Mouse (Mus musculus) cerebellum, postnatal 4 days (tissue): Measurements from ENCODE around the gene Cadm1.

ENCODE experiments used
- DNase-seq, 2 experiments: peaks; one replicate each; pipeline ENCODE4 v3.0.0; 2022; ENCODE audit warnings: low spot score in 2 of 2, mixed read lengths in 1 of 2

The Cadm1 gene

DNA sequence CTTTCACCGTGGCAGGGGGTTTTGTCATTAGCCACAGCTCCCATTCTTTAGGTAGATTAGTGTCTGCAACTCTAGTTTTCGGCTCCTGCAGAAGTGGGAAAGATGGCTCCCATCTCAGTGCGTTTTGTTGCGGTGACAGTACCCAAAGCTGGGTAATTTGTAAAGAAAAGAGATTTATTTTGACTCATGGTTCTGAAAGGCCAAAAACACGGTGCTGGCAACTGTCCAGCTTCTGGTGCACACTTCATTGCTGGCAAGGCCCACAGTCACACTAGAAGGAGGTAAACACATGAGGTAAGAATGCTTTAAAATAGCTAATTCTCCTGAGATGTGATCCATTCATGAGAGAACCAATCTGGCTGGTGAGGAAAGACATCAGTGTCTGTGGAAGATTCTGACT, 18.9 kb downstream of the Cadm1 start:
- DNase-seq: no peak

DNA sequence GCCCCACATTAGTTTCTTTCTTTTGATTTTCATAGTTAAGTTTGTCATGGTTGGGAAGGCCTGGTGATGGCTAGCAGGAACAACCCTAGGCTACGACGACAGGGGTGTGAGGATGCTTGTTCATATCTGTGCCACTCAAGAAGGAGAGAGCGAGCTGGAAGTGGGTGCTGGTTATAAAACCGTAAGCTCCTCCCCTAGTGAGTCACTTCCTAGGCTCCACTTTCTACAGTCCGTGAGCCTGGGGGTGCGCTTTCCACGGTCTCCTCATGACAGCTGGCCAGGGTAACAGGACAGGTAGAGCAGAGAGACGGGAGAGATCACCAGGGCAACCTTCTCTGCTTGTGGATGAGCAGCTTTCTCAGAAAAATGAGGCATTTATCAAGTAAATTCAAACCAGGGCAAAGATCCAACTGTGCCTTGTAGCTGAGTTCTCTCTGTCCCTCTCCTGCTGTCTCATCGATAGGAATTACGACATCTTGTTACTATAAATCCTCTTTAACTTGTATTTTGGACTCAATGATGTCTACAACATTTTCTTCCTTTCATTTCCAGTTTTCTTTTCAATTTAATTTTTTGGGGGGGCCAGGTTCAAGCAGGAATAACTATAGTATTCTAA, 23.1 kb downstream of the Cadm1 start:
- DNase-seq: no peak

DNA sequence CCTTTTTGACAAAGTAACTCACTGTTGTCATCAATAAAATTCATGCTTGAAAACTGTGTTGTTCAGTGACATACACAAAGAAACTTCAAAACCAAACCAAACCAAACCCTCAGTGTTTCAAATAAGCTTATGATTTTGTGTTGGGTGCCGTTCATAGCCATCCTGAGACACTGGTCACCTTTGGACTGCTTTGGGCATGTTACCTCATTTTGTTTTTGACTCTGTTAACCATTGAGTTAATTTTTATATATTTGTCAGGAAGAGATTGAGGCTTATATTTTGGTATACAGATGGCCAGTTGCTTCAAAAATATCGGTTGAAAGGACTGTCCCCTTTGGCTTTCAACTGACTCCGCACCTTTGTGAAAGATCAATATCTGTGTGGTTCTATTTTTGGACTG, 30.8 kb downstream of the Cadm1 start:
- DNase-seq: no peak

DNA sequence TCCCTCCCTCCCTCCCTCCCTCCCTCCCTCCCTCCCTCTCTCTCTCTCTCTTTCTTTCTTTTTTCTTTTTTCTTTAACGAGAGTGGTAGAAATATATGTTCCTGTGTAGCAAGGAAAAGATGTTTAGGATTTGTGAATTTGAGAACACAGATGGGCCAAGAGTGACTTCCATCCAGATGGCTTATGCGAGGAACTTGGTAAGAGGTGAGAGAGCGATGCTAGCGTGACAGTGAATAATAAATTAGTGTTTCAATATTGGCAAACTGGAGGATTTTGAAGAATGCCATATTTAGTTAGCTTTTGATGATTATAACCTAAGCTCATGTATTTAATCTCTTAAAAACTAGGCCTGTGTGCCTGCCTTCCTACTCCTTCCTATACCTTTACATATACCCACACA, 31.6 kb downstream of the Cadm1 start:
- no peak for DNase-seq

DNA sequence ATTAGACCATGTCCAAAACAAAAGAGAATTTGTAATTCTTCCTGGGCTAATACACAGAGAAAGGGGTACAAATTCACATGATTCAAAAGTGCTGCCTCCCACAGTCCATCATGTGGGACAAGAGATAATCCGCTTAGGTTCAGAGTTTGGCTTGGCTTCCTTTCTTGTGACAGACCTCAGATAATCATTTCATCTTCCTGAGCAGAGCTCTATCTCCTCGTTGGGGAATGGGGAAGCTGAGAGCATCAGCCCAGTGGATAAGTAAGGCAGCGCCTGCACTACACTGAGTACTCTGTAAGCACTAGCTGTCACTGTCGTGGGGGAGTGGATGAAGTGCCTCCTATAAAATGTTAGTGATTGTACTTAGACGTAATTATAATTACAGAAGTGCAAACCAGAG, 35.1 kb downstream of the Cadm1 start:
- DNase-seq: no peak

DNA sequence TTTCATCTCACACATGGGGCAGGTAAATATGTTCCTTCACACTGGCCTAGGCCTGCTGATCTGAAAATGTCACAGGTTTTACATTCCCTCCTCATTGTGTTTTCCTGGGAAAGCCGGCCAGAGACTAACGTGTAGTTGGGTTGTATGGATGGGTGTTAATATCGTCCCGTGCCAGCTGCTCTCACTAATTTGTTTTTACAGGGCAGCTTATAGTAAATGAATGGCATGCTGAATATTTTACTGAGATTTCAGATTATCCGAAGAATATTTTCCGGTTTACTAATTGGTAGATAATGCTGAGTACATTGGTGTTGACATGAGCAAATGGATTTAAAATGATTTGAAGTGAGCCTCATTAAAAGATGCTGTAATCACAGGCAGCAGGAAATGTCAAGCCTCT, 37.9 kb downstream of the Cadm1 start:
- DNase-seq: no peak

DNA sequence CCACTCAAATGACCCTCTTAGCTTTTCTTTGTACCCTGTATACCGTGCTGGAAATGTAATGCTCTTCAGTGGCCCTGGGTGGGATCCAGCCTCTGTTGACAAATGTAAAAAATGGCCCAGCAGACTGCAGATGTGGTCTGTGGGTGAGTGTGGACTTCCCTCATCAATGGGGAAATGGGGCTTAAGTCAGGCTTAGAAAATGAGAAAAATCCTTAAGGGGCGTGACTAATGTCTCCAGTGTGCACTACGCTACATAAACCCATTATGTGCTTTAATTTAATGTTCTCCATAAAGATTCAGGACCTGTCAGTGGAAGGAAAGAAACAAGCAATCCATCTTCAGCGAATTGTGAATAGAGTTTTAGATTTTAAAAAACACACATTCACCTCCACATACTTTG, 40.2 kb downstream of the Cadm1 start:
- DNase-seq: no peak

DNA sequence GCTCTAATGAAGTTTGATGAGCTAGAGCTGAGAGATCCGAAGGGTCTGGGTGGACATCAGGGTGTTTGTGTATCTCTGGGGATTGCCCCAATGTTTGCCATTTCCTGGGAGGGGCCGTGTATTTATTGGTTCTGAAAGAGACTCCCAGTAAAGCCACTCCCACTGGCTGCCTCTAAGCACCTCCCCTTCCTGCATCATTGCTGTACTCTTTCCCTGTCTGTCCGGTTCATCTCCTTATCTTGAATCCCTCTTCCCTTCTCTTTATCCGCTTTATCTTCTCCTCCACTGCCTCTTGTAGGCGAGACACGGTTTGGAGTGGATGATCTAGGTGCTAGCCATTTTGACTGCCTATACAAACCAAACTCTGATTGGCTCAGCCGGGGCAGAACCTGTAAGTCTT, 41.5 kb downstream of the Cadm1 start:
- DNase-seq: no peak

DNA sequence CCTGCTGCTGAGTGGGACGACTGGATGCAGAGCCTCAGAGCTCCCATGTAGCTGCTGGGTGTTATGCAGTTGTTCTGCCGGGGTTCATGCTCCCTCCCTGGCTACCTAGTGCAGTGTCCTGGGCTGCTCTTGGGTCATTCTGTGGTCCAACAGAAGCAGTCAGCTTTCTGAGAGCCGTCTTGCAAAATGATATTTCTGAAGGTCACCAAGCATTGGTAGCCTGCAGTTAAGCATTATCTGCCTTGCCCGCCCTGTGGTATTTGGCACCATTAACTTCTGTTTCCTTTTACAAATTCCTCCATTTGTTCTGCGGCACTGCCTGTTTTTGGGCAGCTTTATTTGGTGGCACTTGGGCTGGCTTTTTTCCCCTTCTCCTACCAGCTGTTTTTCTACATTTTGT, 42.2 kb downstream of the Cadm1 start:
- no peak for DNase-seq

DNA sequence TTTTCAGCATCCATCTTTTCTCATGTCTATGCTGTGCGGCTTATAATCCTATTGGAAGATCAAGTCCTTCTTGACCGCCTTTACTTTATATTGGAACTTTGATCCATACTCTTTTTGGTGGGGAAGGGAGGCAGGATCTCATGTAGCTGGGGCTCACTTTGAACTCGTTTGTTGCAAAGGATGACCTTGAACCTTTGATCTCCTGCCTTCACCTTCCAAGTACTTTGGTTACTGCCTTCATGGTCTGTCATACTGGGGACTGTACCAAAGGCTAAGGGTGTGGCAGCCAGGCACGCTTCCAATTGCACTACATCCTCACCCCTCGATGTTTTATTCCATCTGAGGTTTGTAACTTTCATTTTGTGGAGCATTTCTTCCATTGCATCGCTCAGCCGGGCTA, 43.5 kb downstream of the Cadm1 start:
- DNase-seq: no peak

DNA sequence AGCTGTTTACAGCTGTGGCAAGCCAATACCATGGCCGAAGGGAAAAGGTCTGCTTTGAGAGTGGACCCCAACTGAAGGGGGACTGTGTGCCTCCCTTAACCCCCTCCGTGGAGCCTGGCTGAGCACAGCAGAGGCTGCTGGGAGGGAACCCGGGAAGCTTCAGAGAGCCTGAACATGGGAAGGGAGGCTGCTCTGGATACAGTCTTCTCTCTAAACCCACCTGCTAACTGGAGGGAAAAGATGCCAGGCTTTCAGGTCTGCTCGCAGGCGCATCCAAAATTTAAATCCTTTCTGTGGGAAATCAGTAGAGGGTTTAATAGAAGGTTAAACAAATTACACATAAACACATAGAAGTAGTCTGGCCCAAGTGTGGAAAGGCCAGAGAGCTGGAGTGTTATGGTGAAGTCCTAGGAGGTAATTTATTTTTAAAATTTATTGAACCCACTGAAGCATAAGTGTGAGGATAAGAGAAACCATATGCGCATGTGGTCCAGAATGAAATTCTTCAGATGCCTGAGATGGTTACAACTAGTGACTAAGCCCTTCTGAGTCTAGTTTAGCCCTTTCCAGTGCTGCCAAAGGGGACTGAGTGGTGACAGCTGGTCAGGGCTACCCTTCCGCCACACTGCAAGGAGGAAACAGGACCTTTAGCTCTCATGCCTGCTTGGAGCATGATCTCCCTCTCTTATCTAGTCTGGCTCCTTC, 44.9 kb downstream of the Cadm1 start:
- no peak for DNase-seq

DNA sequence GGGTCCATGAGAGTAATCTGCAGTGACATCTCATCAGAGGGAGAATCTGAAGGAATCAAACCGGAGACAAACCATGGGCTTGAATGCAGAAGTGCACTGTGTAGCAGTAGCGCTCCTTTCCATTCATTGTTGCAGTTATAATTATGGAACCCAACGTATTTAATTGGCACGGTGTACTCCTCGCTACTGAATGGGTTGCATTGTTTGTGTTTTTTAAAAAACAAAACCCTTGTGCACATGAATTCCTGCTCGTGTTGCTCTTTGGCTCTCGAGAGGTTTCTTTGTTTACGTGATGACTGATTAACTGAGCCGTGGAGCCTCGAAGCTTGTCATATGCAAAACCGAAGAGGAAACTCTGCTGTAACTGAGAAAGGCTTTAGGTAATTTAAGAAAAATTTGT, 45.8 kb downstream of the Cadm1 start:
- DNase-seq: no peak

DNA sequence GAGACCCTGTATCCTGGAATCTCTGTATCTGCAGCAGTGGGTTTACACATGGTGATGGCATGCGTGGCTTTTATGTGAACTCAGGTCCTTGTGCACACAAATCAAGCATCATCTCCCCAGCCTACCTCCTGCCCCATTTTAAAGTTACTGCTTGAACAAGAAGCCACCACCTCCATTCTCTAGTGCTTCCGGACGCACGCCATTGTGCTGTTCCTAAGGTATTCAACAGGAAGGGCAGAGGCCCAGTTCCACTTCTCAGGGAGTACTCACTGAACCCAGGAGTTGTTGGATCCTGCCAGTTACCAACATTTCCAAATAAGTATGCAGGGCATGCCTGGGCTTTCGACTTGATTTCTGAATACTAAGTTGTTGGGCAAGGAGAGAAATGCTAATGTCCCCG, 49.5 kb downstream of the Cadm1 start:
- DNase-seq: no peak

DNA sequence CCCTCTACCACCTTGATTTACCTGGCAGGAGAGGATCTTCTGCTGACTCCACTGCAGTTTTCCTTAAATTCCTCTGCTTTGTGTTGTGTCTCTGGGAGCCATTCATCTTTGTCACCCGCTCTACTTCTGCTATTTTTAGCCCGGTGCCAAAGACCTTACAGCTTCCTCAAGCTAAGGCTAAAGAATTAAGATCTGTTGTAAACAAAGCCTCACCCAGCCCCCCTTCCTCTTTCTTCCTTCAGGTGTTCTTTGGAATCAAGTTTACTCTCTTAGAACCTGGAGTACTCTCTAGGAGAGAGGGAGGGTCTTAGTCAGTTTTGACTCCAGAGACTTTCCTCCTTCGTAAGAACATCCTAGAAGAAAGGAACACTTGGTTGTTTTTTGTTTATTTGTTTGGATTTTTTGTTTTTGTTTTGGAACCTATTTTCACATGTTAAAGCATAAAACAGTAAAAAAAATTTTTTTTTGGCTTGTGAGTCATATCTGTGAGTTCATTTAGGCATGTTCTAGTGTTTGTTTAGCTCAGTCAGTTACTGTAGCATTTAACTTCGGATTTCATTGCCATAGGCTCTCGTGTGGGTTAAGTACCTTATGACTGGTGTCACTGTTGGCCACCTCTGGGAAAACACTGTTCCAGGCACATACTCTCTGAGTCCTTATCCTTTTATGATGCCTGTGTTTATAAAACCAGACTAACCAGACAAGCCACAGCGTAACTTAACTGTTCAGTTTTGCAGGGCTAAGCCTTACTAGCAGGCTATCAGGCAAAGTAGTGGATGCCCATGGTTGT, 51.8 kb downstream of the Cadm1 start:
- no peak for DNase-seq

DNA sequence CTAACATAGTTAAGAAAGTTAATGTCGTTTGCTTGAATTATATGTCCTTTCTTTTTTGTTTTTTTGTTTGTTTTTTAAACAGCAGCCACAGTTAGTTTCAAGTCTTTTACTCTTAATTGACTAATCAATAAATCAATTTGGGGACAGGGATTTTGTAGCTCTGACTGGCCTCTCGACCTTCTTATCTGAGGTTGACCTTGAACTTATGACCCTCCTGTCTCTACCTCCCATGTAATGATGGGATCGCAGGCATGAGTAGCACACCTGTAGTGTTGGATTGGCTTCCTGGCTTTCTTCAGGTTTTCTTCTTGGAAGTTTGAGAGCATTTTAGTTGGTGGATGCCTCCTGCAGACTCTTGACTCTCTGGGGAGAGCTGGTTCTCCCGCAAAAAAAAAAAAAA, 53.3 kb downstream of the Cadm1 start:
- no peak for DNase-seq

DNA sequence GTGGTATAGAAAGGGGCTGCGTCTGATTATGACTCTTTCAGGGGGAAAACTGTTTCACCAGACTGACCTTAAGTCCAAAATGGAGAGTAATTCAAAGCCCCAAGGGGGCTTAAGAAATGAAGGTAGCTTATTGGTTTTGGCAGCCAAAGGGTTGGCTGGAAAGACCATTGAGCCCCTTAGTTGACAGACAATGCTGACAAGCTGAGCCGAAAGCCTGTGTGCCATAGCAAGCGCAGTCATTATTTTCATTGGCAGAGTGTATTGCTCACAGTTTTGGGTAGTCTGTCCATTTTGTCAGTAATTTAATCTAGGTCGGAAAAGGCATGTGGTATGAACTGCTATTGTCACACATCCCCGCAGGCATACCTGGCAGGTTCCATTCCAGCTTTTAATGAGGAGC, 56.2 kb downstream of the Cadm1 start:
- no peak for DNase-seq

DNA sequence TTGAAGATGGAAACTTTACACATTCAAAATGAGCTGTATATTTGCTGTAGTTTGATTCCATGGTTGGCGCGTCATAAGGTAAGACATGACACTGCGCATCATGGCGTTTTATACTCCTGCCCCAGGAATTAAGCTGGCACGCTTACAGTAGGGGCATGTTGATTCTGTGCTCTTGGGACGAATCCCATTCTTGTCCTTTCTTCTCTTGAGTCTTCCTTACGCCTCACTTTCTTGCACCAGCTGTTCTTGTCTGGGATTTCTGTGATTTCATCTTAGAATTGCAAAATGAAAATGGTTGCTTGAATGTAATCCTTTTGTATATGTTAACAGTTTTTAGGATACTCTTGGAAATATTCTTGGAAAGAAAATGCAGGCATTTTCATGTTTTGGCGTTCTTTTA, 56.9 kb downstream of the Cadm1 start:
- no peak for DNase-seq

DNA sequence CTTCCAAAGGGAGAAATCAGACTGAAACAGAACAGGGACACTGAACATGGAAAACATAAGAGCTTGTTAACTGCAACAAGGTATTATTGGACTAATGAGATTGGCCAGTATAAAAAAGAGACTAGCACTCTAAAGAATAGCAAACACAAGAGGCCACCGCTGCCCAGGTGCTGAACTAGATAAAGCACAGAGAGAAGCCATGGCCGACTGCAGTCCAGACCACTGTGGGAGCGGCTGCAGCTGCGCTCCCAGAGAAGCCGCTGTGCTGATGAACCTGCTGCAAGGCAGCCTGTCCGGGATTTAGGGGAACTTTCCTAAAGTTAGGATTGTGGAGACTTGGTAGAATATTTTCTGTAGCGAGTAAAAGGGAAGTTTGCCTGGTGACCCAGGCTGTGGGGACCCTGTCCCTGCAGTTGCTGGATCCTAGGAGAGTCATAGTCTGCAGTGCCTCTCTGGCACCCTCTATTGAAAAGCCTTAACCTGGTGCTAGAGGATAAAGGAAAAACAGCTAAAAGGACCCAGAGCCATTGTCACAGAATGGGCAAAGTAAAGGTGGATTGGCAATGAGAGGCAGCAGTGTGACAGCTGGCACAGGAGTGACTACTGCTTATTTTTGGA, 57.7 kb downstream of the Cadm1 start:
- DNase-seq: peak in 1 of 2 experiments; percentile 35

DNA sequence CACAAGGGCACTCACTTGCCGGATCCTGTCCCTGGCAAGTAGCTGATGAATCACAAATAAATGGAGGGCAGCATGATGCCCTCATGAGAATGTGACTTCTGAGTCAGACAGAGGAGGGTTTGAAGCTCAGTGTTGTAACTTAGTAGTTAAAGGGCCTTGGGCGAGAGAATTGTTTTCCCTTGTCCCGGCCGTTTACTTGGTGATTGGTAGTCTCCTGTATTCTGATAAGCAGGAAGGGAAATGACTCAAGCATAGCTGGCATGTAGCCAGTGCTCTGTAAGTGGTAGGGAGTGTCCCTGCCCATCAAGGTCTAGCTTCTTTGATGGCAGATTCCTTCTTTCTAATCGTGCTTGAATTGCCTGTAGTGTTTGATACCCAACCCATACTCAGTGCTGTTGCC, 59.9 kb downstream of the Cadm1 start:
- no peak for DNase-seq

DNA sequence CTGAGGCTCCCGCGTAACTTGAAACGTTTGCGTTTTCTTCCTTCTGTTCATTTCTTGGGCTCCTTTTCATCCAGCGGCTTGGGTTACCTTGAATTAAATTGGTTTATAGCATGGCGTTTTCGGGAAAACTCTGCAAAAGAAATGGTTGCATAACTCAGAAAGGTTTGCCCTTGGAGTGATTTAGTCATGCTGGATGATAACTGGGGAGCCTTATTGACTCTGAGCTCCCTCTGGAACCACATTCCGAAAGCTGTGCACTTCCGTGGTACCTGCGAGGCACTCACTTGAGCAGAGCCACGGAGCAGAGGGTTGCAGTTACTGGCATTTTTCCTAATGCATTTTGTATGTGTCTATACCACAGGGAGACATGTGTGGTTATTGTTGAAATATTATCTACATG, 71.6 kb downstream of the Cadm1 start:
- no peak for DNase-seq

DNA sequence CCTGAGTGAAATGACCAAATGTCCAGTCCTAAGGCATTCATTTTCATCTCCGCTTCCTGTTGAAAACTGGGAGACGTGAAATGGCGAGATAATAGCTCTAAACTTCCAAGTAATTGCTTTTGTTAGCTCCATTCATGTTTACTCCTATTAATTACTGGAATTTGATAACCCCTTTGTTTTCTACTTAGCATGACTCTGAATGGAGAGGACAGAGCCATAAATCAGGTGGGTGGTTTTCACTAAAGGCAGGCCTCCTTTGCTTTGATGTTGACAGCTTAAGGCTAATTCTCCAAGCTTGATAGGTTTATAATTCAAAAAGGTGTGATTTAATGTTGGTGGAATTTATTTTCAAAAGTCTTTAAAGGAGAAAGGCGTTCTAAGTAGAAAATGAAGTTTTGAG, 74.0 kb downstream of the Cadm1 start:
- DNase-seq: no peak

DNA sequence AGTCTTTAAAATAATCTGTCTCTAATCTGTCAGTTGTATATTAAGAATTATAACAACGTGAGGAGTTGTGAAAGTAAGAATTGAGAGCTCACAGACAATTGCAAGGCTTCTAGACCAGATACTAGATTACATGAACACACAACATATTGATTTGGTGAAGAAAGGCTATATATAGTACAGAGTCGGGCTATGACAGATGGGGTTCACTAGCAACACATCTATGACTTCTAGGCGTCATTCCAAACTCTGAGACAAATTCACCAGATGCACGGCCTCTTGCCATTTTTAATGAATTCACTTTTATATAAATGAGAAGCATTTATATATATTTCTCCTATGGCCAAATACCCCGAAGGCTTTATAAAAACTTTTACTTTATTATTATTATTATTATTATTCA, 75.7 kb downstream of the Cadm1 start:
- DNase-seq: no peak

DNA sequence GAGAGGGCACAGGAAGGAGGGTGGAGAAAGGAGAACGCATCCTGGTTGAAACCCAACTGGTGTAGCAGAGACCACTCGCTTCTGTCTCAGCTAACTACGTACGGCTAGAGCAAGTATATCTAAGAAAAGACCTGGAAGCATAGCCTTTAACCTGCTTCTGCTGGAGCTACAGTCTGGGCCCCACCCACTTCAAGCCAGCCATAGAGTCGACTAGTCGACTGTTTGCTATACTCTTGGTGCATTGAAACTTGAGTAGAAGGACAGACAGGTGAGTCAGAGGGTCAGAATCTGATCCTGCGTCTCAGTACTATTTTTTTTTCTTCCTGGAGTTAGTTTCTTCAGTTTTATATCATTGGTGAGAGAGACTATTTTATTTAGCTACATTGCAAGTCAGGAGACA, 78.5 kb downstream of the Cadm1 start:
- no peak for DNase-seq
